Mouse (Mus musculus): ENCODE data around the gene 4933406M09Rik. TPM values are rescaled to one million over a fixed set of nuclear protein-coding genes. Genes with fewer than 3 reads are reported as not detected.

The 4933406M09Rik gene
- polyA plus RNA-seq, 1 experiment from 2014 or later: not detected

DNA sequence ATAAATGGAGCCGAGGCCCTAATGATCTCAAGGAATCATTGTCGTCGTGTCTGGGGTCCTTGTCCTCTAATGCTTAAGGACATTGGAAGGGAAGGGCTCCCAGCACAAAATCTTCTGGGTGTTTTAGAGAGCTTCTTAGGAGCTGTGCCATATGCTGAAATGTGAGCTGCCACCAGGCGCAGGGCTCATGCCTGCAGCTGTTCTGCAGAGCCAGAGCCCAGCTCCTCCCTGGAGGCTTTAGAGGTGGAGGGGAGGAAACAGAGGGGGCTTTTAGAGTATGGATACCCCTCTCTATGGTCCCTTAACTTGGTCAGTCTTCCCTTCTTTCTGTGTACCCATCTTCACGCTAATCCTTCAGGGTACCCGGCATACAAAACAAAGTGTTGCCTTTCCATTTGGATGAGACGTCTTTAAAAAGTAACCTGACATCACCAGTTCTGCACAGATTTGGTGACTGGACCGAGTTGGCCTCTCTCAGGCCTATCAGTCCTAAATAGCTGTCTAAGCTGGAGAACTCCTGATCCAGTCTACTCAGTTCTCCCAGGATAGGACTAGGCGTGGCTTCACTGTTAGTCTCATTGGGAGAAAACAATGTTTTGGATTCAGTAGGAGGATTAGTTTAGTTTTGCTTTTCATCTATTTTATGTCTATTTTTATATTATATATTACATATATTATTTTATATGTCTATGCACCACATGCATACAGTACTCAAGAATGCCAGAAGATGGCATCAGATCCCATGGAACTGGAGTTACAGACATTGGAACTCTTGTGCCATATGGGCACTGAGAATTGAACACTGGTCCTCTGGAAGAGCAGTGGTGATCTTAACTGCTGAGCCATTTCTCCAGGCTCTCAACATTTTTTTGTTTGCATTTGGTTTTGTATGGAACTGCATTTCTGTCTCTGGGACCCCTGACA lies 26.2 kb downstream of the 4933406M09Rik start:
- Histone ChIP-seq H3K27ac (ENCODE audit: low read depth, low read length) (no peak overlapping the region), H3K36me3 (ENCODE audit: control insufficient read depth, insufficient read depth) (peaks cover 20% of the 10 kb centered on the region), H3K9ac (ENCODE audit: low read depth, low read length) (no peak overlapping the region), H3K4me2 (replicated peaks; ENCODE audit: low read depth) (no peak overlapping the region), H3K27me3 (replicated peaks; ENCODE audit: control insufficient read depth, insufficient read depth, low read length) (no peaks in the 10 kb centered on the region), H3K4me3 (ENCODE audit: low read depth, low read length) (no peak overlapping the region), H3K4me1 (replicated peaks; ENCODE audit: control insufficient read depth, insufficient read depth, low read length) (no peaks in the 10 kb centered on the region), H3K9me3 (ENCODE audit: control insufficient read depth) (no peaks in the 10 kb centered on the region)
- peak; percentile 34 for TF ChIP-seq CTCF (IDR thresholded peaks at IDR 0.05; ENCODE audit: low read depth)
- WGBS: 89% methylated on average over 9 of the region's 9 CpGs
- no peak for ATAC-seq

DNA sequence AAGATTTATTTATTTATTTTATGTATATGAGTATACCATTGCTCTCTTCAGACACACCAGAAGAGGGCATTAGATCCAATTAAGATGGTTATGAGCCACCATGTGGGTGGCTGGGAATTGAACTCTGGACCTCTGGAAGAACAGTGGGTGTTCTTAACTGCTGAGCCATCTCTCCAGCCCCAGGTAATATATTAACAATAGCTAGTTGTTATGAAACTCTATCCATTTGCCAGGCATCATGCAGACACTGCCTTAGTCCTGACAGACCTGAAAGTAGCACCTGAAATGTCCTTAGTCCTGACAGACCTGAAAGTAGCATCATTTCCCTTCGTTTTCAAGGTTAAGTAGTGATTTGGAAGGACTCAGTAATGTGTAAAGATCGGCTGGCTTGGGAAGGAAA lies 28.3 kb downstream of the 4933406M09Rik start:
- Histone ChIP-seq H3K36me3 (ENCODE audit: control insufficient read depth, insufficient read depth) (peaks cover 11% of the 10 kb centered on the region), H3K4me3 (ENCODE audit: low read depth, low read length) (no peak overlapping the region), H3K9ac (ENCODE audit: low read depth, low read length) (no peak overlapping the region), H3K4me1 (replicated peaks; ENCODE audit: control insufficient read depth, insufficient read depth, low read length) (0 out of 2 replicates have a peak, but pooled peaks cover 6% of the 10 kb centered on the region), H3K4me2 (replicated peaks; ENCODE audit: low read depth) (peak overlapping the region; percentile 61; the same call in 1 of the 2 replicates), H3K27ac (ENCODE audit: low read depth, low read length) (0 out of 2 replicates have a peak overlapping the region, but pooled peaks have one; percentile 92), H3K27me3 (replicated peaks; ENCODE audit: control insufficient read depth, insufficient read depth, low read length) (no peaks in the 10 kb centered on the region), H3K9me3 (ENCODE audit: control insufficient read depth) (no peaks in the 10 kb centered on the region)
- ATAC-seq: no peak
- 0 out of 2 replicates have a peak, but pooled peaks have one; percentile 7 for TF ChIP-seq CTCF (IDR thresholded peaks at IDR 0.05; ENCODE audit: low read depth)
- 33% methylated on average over 2 of the region's 2 CpGs for WGBS

DNA sequence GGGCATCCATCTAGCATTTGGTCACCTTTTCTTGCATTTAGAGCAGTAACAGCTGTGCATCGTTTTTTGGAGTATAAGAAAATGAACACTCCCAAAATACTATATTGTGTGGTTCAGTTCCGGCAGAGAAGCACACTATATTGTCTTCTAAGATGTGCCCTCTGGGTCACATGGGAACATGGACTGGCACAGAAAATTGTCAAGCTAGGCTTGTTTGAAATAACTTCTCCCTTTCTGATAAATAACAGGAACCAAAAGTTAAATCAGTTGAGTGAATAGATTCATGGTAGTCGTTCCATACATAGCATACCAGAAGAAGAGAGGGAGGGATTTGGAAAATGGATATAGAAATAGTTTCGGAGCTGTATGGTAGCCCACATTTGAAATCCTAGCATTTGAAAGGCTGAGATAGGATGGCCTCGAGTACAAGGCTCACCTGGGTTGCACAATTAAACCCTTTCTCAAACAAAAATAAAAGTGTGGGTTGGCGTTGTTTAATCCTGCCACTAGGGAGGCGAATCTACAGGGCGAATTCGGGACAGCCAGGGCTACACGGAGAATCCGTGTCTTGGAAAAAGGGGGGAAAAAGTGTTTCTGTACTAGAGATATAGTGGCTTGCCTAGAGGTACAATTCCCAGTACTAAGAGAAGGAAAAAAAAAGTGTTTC lies 28.9 kb downstream of the 4933406M09Rik start:
- peaks cover 12% of the 10 kb centered on the region; the same call in 1 of the 2 replicates for H3K4me1 ChIP-seq (replicated peaks; ENCODE audit: control insufficient read depth, insufficient read depth, low read length)
- TF ChIP-seq CTCF (IDR thresholded peaks at IDR 0.05; ENCODE audit: low read depth): peak; percentile 62
- H3K9ac ChIP-seq (ENCODE audit: low read depth, low read length): peak overlapping the region; percentile 95; the same call in 1 of the 2 replicates
- H3K27me3 ChIP-seq (replicated peaks; ENCODE audit: control insufficient read depth, insufficient read depth, low read length): no peaks in the 10 kb centered on the region
- H3K4me3 ChIP-seq (ENCODE audit: low read depth, low read length): peak overlapping the region; percentile 89
- peak; percentile 52 for ATAC-seq
- peak overlapping the region; percentile 61 for H3K4me2 ChIP-seq (replicated peaks; ENCODE audit: low read depth)
- peaks cover 11% of the 10 kb centered on the region for H3K36me3 ChIP-seq (ENCODE audit: control insufficient read depth, insufficient read depth)
- 10% methylated on average over 11 of the region's 11 CpGs for WGBS
- no peaks in the 10 kb centered on the region for H3K9me3 ChIP-seq (ENCODE audit: control insufficient read depth)
- peak overlapping the region; percentile 92 for H3K27ac ChIP-seq (ENCODE audit: low read depth, low read length)

DNA sequence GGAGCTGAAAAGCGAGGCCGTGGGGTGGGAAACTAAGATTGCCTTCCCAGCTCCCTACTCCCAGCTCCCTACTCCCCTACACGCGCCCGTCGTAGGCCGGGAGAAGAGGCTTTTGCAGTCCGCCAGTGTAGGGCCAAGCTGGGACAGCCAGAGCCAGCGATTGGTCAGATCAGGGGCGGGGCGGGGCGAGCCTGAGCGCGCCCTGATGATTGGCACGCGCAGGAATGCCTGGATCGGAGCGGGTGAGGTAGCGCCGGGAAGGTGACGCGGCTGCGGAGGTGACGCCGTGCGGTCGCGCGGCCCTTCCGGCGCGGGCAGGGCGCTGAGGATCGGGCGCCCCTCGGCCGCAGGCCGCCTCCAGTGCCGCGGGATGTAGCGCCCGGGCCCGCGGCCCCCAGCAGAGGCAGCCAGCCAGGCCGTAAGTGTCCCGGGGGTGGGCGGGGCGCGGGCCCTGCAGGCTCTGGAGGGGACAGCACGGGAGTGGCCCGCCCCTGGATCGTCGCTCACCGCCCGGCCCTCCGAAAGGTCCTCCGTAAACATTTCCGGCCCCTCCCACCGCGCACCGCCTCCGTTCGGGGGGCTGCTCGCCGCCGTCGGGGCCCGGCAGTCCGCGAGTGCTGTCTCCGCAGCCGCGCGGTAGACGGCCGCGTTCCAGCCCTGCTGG lies 29.6 kb downstream of the 4933406M09Rik start, which contains the start of gene Adipor1:
Gene Adipor1 (plus strand): TSS at position 211 of the 664 bp plus-strand sequence.
- WGBS: under 1% methylated on average over 54 of the region's 77 CpGs
- Histone ChIP-seq H3K4me3 (ENCODE audit: low read depth, low read length) (peak within 1 kb of the TSS; percentile 89), H3K27ac (ENCODE audit: low read depth, low read length) (peak within 1 kb of the TSS; percentile 92), H3K36me3 (ENCODE audit: control insufficient read depth, insufficient read depth) (peaks cover 9% of the 10 kb centered on the region), H3K27me3 (replicated peaks; ENCODE audit: control insufficient read depth, insufficient read depth, low read length) (no peaks in the 10 kb centered on the region), H3K9me3 (ENCODE audit: control insufficient read depth) (no peaks in the 10 kb centered on the region), H3K9ac (ENCODE audit: low read depth, low read length) (peak within 1 kb of the TSS; percentile 95), H3K4me2 (replicated peaks; ENCODE audit: low read depth) (peak within 1 kb of the TSS; percentile 61), H3K4me1 (replicated peaks; ENCODE audit: control insufficient read depth, insufficient read depth, low read length) (peaks cover 16% of the 10 kb centered on the region)
- ATAC-seq: peak; percentile 99
- no peak for TF ChIP-seq CTCF (IDR thresholded peaks at IDR 0.05; ENCODE audit: low read depth)

DNA sequence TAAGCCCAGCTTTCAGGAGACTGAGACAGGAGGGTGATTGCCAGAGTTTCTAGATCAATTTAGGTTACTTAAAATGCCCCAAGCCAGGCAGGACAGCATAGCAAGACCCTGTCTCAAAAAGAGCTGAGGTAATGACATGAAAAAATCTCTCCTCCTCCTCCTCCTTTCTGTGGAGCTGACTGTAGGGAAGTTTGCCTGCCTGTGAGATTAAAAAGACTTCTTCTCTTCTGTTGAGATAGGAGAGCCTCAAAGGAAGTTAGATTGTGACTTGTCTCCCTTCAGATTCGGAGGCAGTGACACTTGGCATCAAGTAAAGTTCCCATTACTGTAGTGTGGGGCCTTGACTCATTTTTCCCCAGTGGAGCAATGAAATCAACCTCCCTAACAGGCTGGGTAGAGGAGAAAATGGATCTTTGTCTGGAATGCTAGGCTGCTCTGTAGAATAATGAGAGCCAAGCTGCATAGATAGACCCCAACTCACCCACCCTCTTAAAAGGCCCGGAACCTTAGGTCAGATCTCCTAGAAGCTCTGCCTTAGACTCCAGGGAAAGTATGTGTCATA lies 32.8 kb downstream of the 4933406M09Rik start:
- Histone ChIP-seq H3K27me3 (replicated peaks; ENCODE audit: control insufficient read depth, insufficient read depth, low read length) (no peaks in the 10 kb centered on the region), H3K9ac (ENCODE audit: low read depth, low read length) (no peak overlapping the region), H3K4me1 (replicated peaks; ENCODE audit: control insufficient read depth, insufficient read depth, low read length) (peaks cover 22% of the 10 kb centered on the region), H3K9me3 (ENCODE audit: control insufficient read depth) (no peaks in the 10 kb centered on the region), H3K4me3 (ENCODE audit: low read depth, low read length) (no peak overlapping the region), H3K36me3 (ENCODE audit: control insufficient read depth, insufficient read depth) (peaks cover 8% of the 10 kb centered on the region), H3K4me2 (replicated peaks; ENCODE audit: low read depth) (no peak overlapping the region), H3K27ac (ENCODE audit: low read depth, low read length) (peak overlapping the region; percentile 65; the same call in 1 of the 2 replicates)
- ATAC-seq: no peak
- no peak for TF ChIP-seq CTCF (IDR thresholded peaks at IDR 0.05; ENCODE audit: low read depth)
- 64% methylated on average over 2 of the region's 2 CpGs for WGBS

Measured in intestine, postnatal 0 days (tissue).